Mouse (Mus musculus) small intestine, adult 2 months (tissue): ENCODE results near the gene Robo1. TPM values are rescaled to one million over a fixed set of nuclear protein-coding genes. Genes with fewer than 3 reads are reported as not detected.

Experiments used
- H3K27ac ChIP-seq: fragments of 200-500 bp; 2 replicates; pipeline ENCODE4 v1.5.1; 2012; ENCODE audit warnings: low read depth, low read length, control low read depth, inconsistent platforms; ENCODE audit not compliant: insufficient read depth
- H3K27me3 ChIP-seq: fragments of 200-500 bp; 2 replicates; pipeline ENCODE4 v1.6.1; 2012; ENCODE audit warnings: mild to moderate bottlenecking, moderate library complexity, low read length, inconsistent platforms; ENCODE audit not compliant: control insufficient read depth, insufficient read depth
- H3K36me3 ChIP-seq: fragments of 200-500 bp; 2 replicates; pipeline ENCODE4 v1.6.1; 2012; ENCODE audit warnings: mild to moderate bottlenecking, low read length, control low read depth, inconsistent platforms; ENCODE audit not compliant: control insufficient read depth, insufficient read depth
- H3K4me1 ChIP-seq: fragments of 200-500 bp; 2 replicates; pipeline ENCODE4 v1.6.1; 2012; ENCODE audit warnings: low read length, inconsistent platforms, mixed read lengths; ENCODE audit not compliant: control insufficient read depth, insufficient read depth, insufficient read length
- H3K4me3 ChIP-seq: fragments of 200-500 bp; 2 replicates; pipeline ENCODE4 v1.5.1; 2012; ENCODE audit warnings: low read depth, mild to moderate bottlenecking, control low read depth, inconsistent platforms, low read length, moderate library complexity
- CTCF ChIP-seq: fragments of 200-500 bp; IDR thresholded peaks from 2 replicates; pipeline ENCODE4 v1.5.1; 2012; ENCODE audit warnings: low read depth, mild to moderate bottlenecking, control low read depth, inconsistent platforms, low read length, moderate library complexity, mixed read lengths; ENCODE audit not compliant: insufficient replicate concordance, insufficient read length; ENCODE audit errors: extremely low read depth
- POLR2A ChIP-seq: fragments of 200-500 bp; IDR thresholded peaks from 2 replicates; pipeline ENCODE4 v1.6.1; 2012; ENCODE audit warnings: low read depth, mild to moderate bottlenecking, control low read depth, inconsistent platforms, low read length, moderate library complexity
- WGBS: fragments of 180-500 bp; shearing (Covaris S2); methylation state at CpG from one replicate; pipeline ENCODE4 v1.1.7; 2018; 5-methylcytosine and 5-hydroxymethylcytosine counted together
- polyA plus RNA-seq: library from polyadenylated mRNA; depleted of rRNA; stranded (reverse); fragments of >200 nt; gene quantifications from 2 replicates; pipeline ENCODE4 v1.2.3, GENCODE M21; 2012

The Robo1 gene
- polyA plus RNA-seq, 1 experiment, result 0.81 TPM

- Histone ChIP-seq H3K4me1 (no peaks in the 10 kb centered on the region), H3K27me3 (no peaks in the 10 kb centered on the region), H3K4me3 (no peak overlapping the region), H3K27ac (no peak overlapping the region), H3K36me3 (no peaks in the 10 kb centered on the region)
- TF ChIP-seq CTCF (no peak), POLR2A (no peak)
- WGBS, result 67% methylated on average over 5 of the region's 5 CpGs
Measured at GRCm38 (mm10) chr16:72913134-72913533, 605.0 kb downstream of the Robo1 start.

DNA sequence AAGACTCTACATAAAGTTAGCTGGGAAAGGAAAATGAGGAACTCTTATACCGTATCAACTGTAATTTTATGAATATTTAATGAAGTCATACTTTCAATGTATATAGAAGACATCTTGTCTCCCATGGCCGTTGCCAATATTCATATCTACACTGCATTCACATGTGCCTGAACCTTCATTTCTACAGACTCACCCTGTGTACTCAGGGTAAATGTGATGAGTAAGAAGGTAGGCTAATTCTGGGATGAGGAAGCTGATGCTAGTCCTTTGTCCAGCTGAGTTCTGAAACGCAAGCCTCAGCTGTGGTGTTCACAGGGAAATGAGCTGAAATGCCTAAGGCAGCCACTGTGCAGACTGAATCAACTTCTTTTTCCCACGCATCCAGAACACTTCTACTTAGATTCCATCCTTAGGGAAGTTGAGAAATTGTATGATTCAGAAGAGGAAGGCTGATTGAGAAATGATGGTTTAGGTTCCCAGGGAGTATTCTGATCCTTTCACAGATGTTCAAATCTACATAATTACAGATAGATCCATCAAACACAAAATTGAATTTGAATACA is 606.0 kb downstream of the Robo1 start:
- no peak for TF ChIP-seq POLR2A
- TF ChIP-seq CTCF, result no peak
- whole genome bisulfite sequencing, result 83% methylated on average over 4 of the region's 4 CpGs
- no peaks in the 10 kb centered on the region for H3K27me3 ChIP-seq

GRCm38 (mm10) chr16:72920013-72920412 is 611.9 kb downstream of the Robo1 start:
- no peak for TF ChIP-seq POLR2A
- no peak for TF ChIP-seq CTCF

More for the DNA sequence above, 606.0 kb downstream of the Robo1 start:
- Histone ChIP-seq H3K36me3 (no peaks in the 10 kb centered on the region), H3K4me3 (no peak overlapping the region), H3K4me1 (no peaks in the 10 kb centered on the region), H3K27ac (no peak overlapping the region)

DNA sequence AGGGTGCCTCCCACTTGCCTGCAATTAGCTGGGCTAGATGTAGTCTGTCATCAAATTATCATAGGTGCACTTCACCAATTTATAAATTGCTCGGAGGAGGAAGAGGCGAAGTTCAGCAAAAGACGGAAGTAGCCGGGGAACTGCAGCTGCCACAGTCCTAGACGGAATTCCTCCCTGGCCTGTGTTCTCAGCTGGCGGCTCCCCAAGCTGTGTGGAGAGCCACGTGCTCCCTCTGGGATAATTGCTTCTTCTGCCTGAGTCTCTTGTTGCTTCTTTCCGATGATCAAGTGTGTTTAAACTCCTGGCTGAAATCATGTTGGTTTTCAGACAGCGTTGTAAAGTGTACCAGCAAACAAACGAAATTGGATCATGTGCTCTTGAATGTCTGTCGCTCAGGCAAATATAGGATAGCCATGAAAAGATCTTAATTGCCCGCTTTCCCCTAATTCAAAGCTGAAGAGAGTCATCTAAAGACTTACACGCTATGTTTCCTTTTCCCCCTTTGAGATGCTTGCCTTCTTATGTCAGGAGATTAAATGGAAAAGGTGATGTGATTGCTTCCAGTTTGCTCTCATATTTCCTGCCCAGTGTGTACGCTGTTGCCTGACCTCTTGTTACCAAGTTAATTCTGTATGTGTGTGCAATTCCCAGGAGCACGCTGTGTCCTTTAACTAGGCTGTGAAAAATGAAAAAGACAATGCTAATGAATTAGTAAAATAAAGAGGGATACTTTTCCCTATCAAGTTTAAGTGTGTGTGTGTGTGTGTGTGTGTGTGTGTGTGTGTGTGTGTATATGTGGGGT is 616.5 kb downstream of the Robo1 start:
- TF ChIP-seq POLR2A (no peak), CTCF (no peak)
- 11% methylated on average over 15 of the region's 15 CpGs for WGBS
- Histone ChIP-seq H3K4me1 (peaks cover 3% of the 10 kb centered on the region; the same call in 1 of the 2 replicates), H3K36me3 (no peaks in the 10 kb centered on the region), H3K27me3 (no peaks in the 10 kb centered on the region), H3K27ac (0 out of 2 replicates have a peak overlapping the region, but pooled peaks have one; percentile 39), H3K4me3 (no peak overlapping the region)

More at GRCm38 (mm10) chr16:72920013-72920412, 611.9 kb downstream of the Robo1 start:
- H3K36me3 ChIP-seq, result no peaks in the 10 kb centered on the region
- no peak overlapping the region for H3K27ac ChIP-seq
- 27% methylated on average over 3 of the region's 3 CpGs for WGBS
- peaks cover 3% of the 10 kb centered on the region; the same call in 1 of the 2 replicates for H3K4me1 ChIP-seq
- no peaks in the 10 kb centered on the region for H3K27me3 ChIP-seq
- no peak overlapping the region for H3K4me3 ChIP-seq

GRCm38 (mm10) chr16:72928525-72929122 is 620.5 kb downstream of the Robo1 start:
- Histone ChIP-seq H3K36me3 (no peaks in the 10 kb centered on the region), H3K27ac (no peak overlapping the region), H3K4me1 (peaks cover 3% of the 10 kb centered on the region; the same call in 1 of the 2 replicates), H3K27me3 (no peaks in the 10 kb centered on the region), H3K4me3 (no peak overlapping the region)
- WGBS, result 83% methylated on average over 6 of the region's 6 CpGs
- TF ChIP-seq CTCF, result no peak
- no peak for TF ChIP-seq POLR2A

- H3K36me3 ChIP-seq, result no peaks in the 10 kb centered on the region
Measured at GRCm38 (mm10) chr16:72930871-72931270, 622.8 kb downstream of the Robo1 start.

DNA sequence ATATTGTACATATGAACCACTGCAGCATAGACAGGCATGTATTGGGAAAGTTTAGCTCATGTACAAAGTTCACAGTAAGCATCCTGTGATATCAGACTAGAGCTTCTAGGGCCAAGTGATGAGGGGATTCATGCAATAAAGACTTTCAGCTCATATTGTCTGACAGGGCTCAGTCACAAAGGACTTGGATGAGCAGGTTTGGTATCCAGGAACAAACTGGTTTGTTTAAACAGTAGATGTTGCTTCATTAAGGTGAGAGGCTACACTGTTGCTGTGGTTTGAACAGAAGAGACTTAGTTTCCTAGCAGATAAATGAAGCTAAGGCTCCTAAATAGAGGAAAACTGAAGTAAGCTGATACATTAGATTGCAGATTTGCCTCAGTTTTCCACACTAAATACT is 626.8 kb downstream of the Robo1 start:
- H3K36me3 ChIP-seq, result no peaks in the 10 kb centered on the region
- H3K27me3 ChIP-seq, result no peaks in the 10 kb centered on the region
- H3K4me3 ChIP-seq, result no peak overlapping the region
- H3K4me1 ChIP-seq, result no peaks in the 10 kb centered on the region
- no peak for TF ChIP-seq POLR2A
- no peak for TF ChIP-seq CTCF
- H3K27ac ChIP-seq, result no peak overlapping the region

More at GRCm38 (mm10) chr16:72930871-72931270, 622.8 kb downstream of the Robo1 start:
- no peak overlapping the region for H3K27ac ChIP-seq
- TF ChIP-seq CTCF, result no peak
- no peak for TF ChIP-seq POLR2A
- 48% methylated on average over 4 of the region's 4 CpGs for WGBS
- H3K27me3 ChIP-seq, result no peaks in the 10 kb centered on the region
- no peak overlapping the region for H3K4me3 ChIP-seq
- no peaks in the 10 kb centered on the region for H3K4me1 ChIP-seq
